Mouse (Mus musculus) cerebellum, adult 2 months (tissue): ENCODE measurements around the gene Phlpp2. TPM values are rescaled to one million over a fixed set of nuclear protein-coding genes. Genes with fewer than 3 reads are reported as not detected.

Experiments
- DNase-seq, 2 experiments: peaks; one replicate each; pipeline ENCODE4 v3.0.0; 2021
- H3K27ac ChIP-seq: fragments of 200-500 bp; 2 replicates; pipeline ENCODE4 v1.5.1; 2012; ENCODE audit warnings: low read length, control low read depth, inconsistent platforms; ENCODE audit not compliant: insufficient read depth
- H3K27me3 ChIP-seq: fragments of 200-500 bp; 2 replicates; pipeline ENCODE4 v1.6.1; 2012; ENCODE audit warnings: inconsistent platforms, mild to moderate bottlenecking, low read length, moderate library complexity; ENCODE audit not compliant: control insufficient read depth, insufficient read depth
- H3K4me1 ChIP-seq: fragments of 200-500 bp; 2 replicates; pipeline ENCODE4 v1.6.1; 2011; ENCODE audit warnings: low read length; ENCODE audit not compliant: control insufficient read depth, insufficient read depth
- H3K4me3 ChIP-seq: fragments of 200-500 bp; replicated peaks from 2 replicates; pipeline ENCODE3; 2011; ENCODE audit warnings: mild to moderate bottlenecking, low read depth, low read length, control low read depth; ENCODE audit not compliant: insufficient read depth
- CTCF ChIP-seq: fragments of 200-500 bp; IDR thresholded peaks from 2 replicates; pipeline ENCODE4 v1.5.1; 2011; ENCODE audit warnings: low read depth, mild to moderate bottlenecking, control low read depth, low read length, moderate library complexity, borderline replicate concordance; ENCODE audit not compliant: insufficient read depth
- POLR2A ChIP-seq: fragments of 200-500 bp; IDR thresholded peaks from 2 replicates; pipeline ENCODE4 v1.6.1; 2011; ENCODE audit warnings: low read length, control low read depth, borderline replicate concordance; ENCODE audit not compliant: insufficient read depth
- WGBS: fragments of 180-500 bp; shearing (Covaris S2); methylation state at CpG from one replicate; pipeline ENCODE4 v1.1.7; 2018; 5-methylcytosine and 5-hydroxymethylcytosine counted together
- polyA plus RNA-seq: library from polyadenylated mRNA; depleted of rRNA; stranded (reverse); fragments of >200 nt; gene quantifications from 2 replicates; pipeline ENCODE4 v1.2.3, GENCODE M21; 2012

Phlpp2 gene
- polyA plus RNA-seq, 1 experiment = 19.2 TPM

DNA sequence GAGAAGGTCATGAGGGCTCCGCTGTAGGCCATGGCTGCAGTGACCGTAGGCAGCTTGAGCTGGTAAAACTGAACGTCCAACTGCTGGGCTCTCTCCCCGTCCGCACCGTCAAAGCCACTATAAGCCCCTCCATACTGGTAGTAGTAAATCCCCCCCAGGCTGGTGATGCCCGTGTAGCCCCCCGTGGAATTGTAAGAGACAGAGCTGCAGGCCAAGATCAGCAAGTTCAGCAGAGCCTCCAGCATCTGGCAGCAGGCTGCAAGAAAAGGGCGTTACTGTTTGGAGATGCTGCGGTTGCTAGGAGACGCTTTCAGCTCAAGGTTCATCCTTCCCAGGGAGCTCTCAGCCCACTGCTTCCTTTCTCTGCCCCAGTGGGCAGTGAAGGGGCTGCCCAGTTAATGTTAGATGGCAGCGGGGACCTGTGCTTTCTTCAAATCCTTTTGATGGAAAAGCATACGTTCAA is 86.2 kb downstream of the Phlpp2 start:
- no peaks in the 10 kb centered on the region for H3K4me1 ChIP-seq
- no peak overlapping the region for H3K4me3 ChIP-seq
- TF ChIP-seq POLR2A = no peak
- TF ChIP-seq CTCF = no peak
- 22% methylated on average over 13 of the region's 13 CpGs for WGBS
- DNase-seq = no peak
- no peaks in the 10 kb centered on the region for H3K27me3 ChIP-seq
- no peak overlapping the region for H3K27ac ChIP-seq

DNA sequence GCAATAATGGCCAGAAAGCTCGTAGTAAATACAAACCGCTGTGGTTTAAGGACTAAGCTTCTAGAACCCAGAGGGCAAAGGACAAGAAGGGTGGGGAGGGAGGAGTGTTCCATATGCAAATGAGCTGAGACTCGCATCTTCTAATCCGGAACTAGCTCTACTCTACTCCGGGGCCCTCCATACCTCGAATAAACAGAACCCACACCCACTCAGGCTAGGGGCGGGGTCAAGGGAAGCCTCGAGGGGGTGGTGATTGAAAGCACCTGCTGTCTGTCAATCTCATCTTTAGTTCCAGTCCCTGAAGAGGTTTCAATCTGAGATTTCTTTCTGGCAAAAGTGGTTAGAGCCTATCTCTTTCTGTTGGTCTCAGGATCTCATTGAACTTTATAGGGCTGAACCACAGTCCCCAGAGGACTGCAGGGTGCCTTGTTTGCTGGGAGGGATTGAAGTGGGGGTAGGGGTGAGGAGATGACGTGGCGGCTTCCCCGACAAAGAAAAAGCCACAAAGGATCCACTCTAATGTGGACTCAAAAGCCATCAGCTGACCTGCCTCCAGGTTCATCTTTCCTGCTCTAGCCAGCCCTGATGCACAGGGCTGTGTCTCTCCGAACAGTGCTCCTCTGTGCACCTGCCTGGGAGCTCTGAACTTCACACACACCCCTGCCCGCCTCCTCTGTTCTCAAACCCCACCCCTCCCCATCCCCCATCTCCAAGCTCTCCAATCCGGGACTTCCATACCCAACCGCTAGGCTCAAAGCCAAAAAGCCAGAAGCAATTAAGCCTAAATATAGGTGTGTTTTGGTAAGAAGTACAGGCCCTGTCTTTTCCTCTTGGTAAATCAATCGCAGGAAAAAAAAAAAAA is 89.1 kb downstream of the Phlpp2 start:
- Histone ChIP-seq H3K4me3 (no peak overlapping the region), H3K27me3 (peaks cover 2% of the 10 kb centered on the region; the same call in 1 of the 2 replicates), H3K4me1 (no peaks in the 10 kb centered on the region), H3K27ac (no peak overlapping the region)
- no peak for DNase-seq
- 34% methylated on average over 16 of the region's 16 CpGs for WGBS
- TF ChIP-seq POLR2A = no peak
- TF ChIP-seq CTCF = no peak

DNA sequence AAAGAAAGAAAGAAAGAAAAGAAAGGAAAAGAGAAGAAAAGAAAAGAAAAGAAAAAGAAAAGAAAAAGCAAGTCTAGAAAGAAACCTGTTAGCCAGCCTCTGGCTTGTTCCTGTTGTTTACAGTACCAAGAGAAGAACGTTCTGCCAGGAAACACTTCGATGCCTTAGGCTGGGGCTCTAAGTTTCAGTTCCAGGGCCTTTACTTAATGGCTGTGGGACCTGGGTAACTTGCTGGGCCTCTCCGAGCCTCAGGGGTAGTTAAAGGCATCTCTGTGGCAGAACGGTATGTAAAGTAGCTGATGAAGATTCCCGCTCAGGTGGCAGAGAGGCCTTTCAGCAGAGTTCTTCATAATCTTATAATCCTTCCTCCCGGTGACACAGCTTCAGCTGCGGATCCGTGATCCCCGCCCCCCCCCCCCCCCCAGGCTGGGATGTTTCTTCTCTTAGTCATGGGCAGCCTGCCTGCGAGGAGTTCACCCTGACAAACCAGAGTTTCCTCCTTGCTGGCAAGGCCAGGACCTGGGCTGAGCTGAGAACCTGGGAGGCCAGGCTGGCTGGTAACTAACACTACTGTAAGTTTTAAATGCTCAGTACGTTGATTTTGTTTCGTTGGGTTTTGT is 89.8 kb downstream of the Phlpp2 start:
- H3K4me3 ChIP-seq = no peak overlapping the region
- no peak for DNase-seq
- no peaks in the 10 kb centered on the region for H3K4me1 ChIP-seq
- peaks cover 2% of the 10 kb centered on the region; the same call in 1 of the 2 replicates for H3K27me3 ChIP-seq
- WGBS = 58% methylated on average over 12 of the region's 12 CpGs
- H3K27ac ChIP-seq = no peak overlapping the region
- TF ChIP-seq CTCF (no peak), POLR2A (no peak)

DNA sequence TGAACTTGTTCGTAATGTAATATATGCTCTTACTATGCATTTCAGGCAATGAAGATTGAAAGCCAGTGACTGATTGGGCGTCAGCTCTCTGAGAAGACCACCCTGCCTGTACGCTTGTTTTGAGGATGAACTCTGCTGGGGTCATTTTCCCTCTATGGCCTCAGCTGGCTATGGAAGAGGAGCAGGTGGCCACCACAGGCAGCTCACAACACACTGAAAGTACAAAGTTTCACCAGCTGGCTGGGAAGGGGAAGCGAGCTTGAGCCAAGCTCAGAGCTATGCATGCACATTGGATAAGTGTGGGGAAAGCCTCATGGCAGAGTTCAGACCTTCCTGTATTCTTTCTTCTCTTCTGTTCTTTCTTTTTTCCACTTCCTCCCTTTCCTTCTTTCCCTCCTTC is 90.8 kb downstream of the Phlpp2 start:
- H3K4me1 ChIP-seq = no peaks in the 10 kb centered on the region
- no peak for DNase-seq
- 64% methylated on average over 4 of the region's 4 CpGs for WGBS
- TF ChIP-seq CTCF = no peak
- TF ChIP-seq POLR2A = no peak
- no peak overlapping the region for H3K27ac ChIP-seq
- H3K4me3 ChIP-seq = no peak overlapping the region
- H3K27me3 ChIP-seq = peaks cover 2% of the 10 kb centered on the region; the same call in 1 of the 2 replicates

DNA sequence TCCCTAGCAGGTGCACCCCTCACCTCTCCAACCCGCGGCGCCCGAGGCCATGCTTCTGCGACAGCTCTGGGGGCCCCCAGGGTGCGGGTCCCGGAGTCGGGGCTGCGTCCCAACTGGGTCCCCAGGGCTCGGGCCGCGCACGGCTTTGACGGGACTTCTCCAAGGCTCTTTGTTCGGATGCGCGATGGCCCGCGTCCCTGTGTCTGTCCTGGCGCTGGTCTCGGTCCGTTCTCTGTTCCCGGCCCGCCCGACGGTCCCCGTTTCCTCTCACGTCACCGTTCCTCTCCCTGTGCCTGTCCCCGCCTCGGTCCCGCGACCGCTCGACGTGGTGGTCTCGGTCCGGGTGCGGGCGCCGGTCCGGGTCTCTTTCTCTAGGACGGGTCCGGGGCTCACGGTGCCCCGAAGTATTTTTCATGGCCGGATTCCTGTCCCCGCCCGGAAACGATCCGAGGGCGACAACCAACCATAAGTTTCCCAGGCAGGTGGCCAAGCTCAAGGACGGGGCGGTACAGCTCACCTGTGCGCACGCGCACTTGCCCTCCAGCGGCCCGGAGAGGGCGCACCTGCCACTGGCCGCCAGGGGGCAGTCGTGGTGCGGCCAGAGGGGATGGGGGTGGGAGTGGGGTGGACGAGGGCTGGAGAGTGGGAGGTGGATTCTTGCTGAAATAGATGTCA is 93.5 kb downstream of the Phlpp2 start, which contains the start of gene Marveld3:
Gene Marveld3, minus strand, starts transcription at position 511 of the 675 bp plus-strand sequence.
- Histone ChIP-seq H3K27ac (no peak within 1 kb of the TSS), H3K4me3 (no peak within 1 kb of the TSS), H3K27me3 (peaks cover 2% of the 10 kb centered on the region; the same call in 1 of the 2 replicates), H3K4me1 (no peaks in the 10 kb centered on the region)
- DNase-seq = no peak
- TF ChIP-seq CTCF (peak; percentile 53; the same call in 1 of the 2 replicates), POLR2A (no peak)
- WGBS = 2% methylated on average over 64 of the region's 64 CpGs

DNA sequence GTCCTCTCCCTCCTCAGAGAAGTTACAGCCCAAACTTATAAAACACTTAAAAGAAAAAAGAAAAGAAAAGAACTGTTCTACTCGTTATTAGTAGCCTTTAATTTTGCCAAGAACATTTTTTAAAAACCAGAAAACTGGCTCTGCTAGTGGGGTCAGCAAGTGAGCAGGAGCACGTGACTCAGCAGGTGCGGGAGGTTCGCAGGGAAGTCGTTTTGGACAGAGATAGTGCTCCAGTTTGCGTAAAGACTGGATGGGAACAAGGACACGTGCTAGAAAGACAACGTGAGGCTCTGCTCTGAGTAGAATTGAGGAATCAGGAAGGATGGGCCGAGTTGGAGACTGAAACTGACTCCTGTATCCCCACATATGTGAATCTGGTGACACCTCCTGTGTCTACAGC is 94.6 kb downstream of the Phlpp2 start:
- WGBS = 73% methylated on average over 9 of the region's 9 CpGs
- TF ChIP-seq POLR2A (no peak), CTCF (no peak)
- DNase-seq = no peak
- H3K4me1 ChIP-seq = no peaks in the 10 kb centered on the region
- H3K27me3 ChIP-seq = peaks cover 2% of the 10 kb centered on the region; the same call in 1 of the 2 replicates
- no peak overlapping the region for H3K4me3 ChIP-seq
- H3K27ac ChIP-seq = no peak overlapping the region

DNA sequence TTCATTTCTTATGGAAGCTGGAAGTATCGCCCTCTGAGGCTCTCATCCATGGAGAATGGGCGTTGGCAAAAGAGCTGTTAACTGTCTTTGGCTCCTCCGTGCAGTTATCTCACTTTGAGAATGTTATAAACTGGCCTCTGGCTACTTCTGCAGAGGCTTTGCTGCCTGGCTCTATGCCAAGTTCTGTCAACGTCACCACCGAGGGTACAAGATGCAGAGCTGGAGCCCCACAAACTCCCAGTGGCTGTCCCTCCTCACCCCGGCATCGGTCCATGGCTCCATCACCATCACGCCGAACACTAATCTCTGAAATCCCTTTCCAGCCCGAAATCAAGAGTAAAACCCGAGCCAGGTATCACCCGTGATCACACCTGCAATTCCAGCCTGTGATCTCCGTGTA is 95.1 kb downstream of the Phlpp2 start:
- Histone ChIP-seq H3K27ac (no peak overlapping the region), H3K4me3 (no peak overlapping the region), H3K27me3 (peaks cover 2% of the 10 kb centered on the region; the same call in 1 of the 2 replicates), H3K4me1 (no peaks in the 10 kb centered on the region)
- no peak for TF ChIP-seq CTCF
- DNase-seq = no peak
- 57% methylated on average over 13 of the region's 13 CpGs for WGBS

DNA sequence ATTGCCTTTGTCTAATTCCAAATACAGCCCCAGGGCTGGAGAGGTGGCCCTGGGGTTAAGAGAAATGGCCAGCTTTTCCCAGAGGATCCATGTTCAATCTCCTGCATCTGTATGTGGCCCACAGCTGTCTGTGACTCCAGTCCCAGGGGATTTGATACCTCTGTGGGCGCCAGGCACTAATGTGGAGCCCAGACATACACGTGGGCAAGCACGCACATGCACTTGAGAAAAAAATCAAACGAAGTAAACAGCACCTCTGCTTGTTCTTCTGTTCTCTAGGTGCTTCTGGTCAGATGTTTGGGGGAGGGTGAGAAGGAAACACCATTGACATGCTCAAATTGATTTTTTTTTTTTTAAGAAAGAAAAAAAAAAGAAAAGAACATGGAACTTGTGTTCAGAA is 95.8 kb downstream of the Phlpp2 start:
- H3K4me3 ChIP-seq = no peak overlapping the region
- no peak overlapping the region for H3K27ac ChIP-seq
- no peak for DNase-seq
- H3K27me3 ChIP-seq = peaks cover 2% of the 10 kb centered on the region; the same call in 1 of the 2 replicates
- TF ChIP-seq CTCF (no peak), POLR2A (no peak)
- no peaks in the 10 kb centered on the region for H3K4me1 ChIP-seq
- WGBS = 62% methylated on average over 4 of the region's 4 CpGs
